Mouse (Mus musculus): ENCODE measurements around the gene Fam120a. TPM values are rescaled to one million over a fixed set of nuclear protein-coding genes. Genes with fewer than 3 reads are reported as not detected.

Fam120a gene
- total and polyA plus RNA-seq, 3 experiments: 113 to 260 (median 186) TPM

GRCm38 (mm10) chr13:48858054-48858453, 109.8 kb downstream of the Fam120a start:
- Histone ChIP-seq H3K9me3 (replicated peaks) (no peaks in the 10 kb centered on the region), H3K27me3 (ENCODE audit: insufficient read depth, low read length) (no peaks in the 10 kb centered on the region), H3K4me1 (ENCODE audit: insufficient read depth, low read depth, low read length) (peaks cover 43% of the 10 kb centered on the region), H3K36me3 (replicated peaks) (peaks cover 61% of the 10 kb centered on the region), H3K4me3 (ENCODE audit: low read depth, low read length) (no peak overlapping the region)
- no peak for ATAC-seq (ENCODE audit: extremely low read depth, insufficient number of reproducible peaks, low FRiP score, poor library complexity, severe bottlenecking)
- TF ChIP-seq CTCF (IDR thresholded peaks at IDR 0.05; ENCODE audit: low read depth, low read length): no peak
- no peak for TF ChIP-seq POLR2AphosphoS5 (IDR thresholded peaks at IDR 0.05; ENCODE audit: insufficient replicate concordance, low read depth, low read length)
- TF ChIP-seq TAL1 (conservative IDR thresholded peaks at IDR 0.05; ENCODE audit: low read depth, low read length): no peak
- TF ChIP-seq GATA2 (IDR thresholded peaks at IDR 0.05; ENCODE audit: borderline replicate concordance, low read depth, low read length): no peak
- no peak for TF ChIP-seq GATA1 (IDR thresholded peaks at IDR 0.05; ENCODE audit: borderline replicate concordance, low read length)
- no peak for DNase-seq (ENCODE audit: low spot score)

DNA sequence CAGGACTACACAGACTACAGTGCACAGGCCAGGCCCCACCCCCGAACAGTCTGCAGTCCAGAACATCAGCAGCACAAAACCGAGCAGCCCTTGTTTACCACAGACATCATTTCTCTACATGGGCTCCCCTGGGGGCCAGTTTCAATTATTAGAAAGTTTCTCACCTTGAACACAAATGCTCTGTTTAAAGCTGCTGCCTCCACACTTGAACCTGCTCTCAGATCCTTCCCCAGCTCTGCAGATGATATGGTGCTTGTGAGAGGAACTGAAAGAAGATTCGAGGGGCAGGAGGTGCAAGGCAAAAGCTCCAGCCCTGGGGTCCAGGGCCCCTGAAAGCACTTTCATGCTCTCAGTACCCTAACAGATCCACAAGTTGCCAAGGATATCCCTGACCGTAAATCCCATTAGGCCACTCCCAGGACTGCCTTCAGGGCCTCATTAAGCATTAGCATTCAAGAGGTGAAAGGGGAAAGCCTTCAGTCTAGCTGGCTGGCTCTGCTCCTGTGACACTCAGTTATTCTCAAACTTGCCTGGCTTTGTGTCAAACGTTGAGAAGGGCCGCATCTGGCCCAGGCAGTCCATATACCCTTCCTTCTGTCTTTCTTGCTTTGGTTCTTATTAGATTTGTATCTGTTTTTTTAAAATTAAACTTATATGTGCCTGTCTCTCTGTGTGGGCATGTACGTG, 110.4 kb downstream of the Fam120a start:
- no peak for ATAC-seq (ENCODE audit: extremely low read depth, insufficient number of reproducible peaks, low FRiP score, poor library complexity, severe bottlenecking)
- no peak for DNase-seq (ENCODE audit: low spot score)
- H3K4me1 ChIP-seq (ENCODE audit: insufficient read depth, low read depth, low read length): peaks cover 42% of the 10 kb centered on the region

DNA sequence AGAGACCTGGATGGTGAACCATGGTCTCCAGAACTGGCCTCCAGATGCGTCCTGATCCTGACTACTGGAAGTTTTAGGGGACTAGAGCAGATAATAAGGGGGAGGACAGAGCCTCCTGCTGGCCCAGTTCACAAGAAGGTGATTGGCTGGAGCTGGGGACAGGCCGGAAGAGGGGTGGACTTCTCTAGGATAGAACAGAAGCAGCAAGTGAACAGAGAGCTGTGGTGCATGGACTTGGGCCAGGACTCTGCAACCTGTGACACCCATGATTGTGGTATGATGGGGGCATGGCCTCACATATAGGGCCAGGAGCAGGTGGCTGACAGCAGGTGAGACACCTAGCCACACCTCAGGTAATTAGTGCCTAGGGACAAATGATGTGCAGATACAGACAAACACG, 113.9 kb downstream of the Fam120a start:
- ATAC-seq (ENCODE audit: extremely low read depth, insufficient number of reproducible peaks, low FRiP score, poor library complexity, severe bottlenecking): 0 out of 2 replicates have a peak, but pooled peaks have one; percentile 22

More for the DNA sequence above, 110.4 kb downstream of the Fam120a start:
- Histone ChIP-seq H3K27me3 (ENCODE audit: insufficient read depth, low read length) (no peaks in the 10 kb centered on the region), H3K36me3 (replicated peaks) (peaks cover 61% of the 10 kb centered on the region), H3K4me3 (ENCODE audit: low read depth, low read length) (no peak overlapping the region), H3K9me3 (replicated peaks) (no peaks in the 10 kb centered on the region)
- TF ChIP-seq TAL1 (conservative IDR thresholded peaks at IDR 0.05; ENCODE audit: low read depth, low read length): no peak
- TF ChIP-seq CTCF (IDR thresholded peaks at IDR 0.05; ENCODE audit: low read depth, low read length): no peak
- TF ChIP-seq GATA1 (IDR thresholded peaks at IDR 0.05; ENCODE audit: borderline replicate concordance, low read length): no peak
- no peak for TF ChIP-seq POLR2AphosphoS5 (IDR thresholded peaks at IDR 0.05; ENCODE audit: insufficient replicate concordance, low read depth, low read length)
- TF ChIP-seq GATA2 (IDR thresholded peaks at IDR 0.05; ENCODE audit: borderline replicate concordance, low read depth, low read length): no peak

DNA sequence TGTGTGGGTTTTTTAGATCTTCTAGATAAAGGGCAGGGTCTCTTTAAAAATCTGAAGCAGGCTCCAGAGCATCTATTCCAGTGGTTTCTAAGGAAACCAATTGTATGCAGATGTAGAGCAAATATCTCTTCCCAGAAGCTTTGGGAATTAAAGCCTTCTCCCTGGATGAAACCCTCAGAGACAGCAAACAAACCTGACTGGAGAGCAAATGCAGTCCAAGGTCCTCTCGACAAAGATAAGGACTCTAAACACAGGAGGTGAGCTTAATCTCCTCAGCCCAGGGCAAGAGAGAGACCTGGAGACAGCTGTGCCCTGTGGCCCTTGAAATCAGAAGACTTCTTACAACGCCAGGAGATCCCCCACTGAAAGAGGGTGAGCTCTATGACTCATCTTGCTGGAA, 114.3 kb downstream of the Fam120a start:
- H3K4me3 ChIP-seq (ENCODE audit: low read depth, low read length): no peak overlapping the region
- TF ChIP-seq GATA1 (IDR thresholded peaks at IDR 0.05; ENCODE audit: borderline replicate concordance, low read length) (no peak), CTCF (IDR thresholded peaks at IDR 0.05; ENCODE audit: low read depth, low read length) (no peak), GATA2 (IDR thresholded peaks at IDR 0.05; ENCODE audit: borderline replicate concordance, low read depth, low read length) (no peak), POLR2AphosphoS5 (IDR thresholded peaks at IDR 0.05; ENCODE audit: insufficient replicate concordance, low read depth, low read length) (no peak), TAL1 (conservative IDR thresholded peaks at IDR 0.05; ENCODE audit: low read depth, low read length) (no peak)
- peaks cover 32% of the 10 kb centered on the region for H3K4me1 ChIP-seq (ENCODE audit: insufficient read depth, low read depth, low read length)
- no peaks in the 10 kb centered on the region for H3K9me3 ChIP-seq (replicated peaks)
- H3K36me3 ChIP-seq (replicated peaks): peaks cover 69% of the 10 kb centered on the region
- H3K27me3 ChIP-seq (ENCODE audit: insufficient read depth, low read length): no peaks in the 10 kb centered on the region
- DNase-seq (ENCODE audit: low spot score) (no peak), ATAC-seq (ENCODE audit: extremely low read depth, insufficient number of reproducible peaks, low FRiP score, poor library complexity, severe bottlenecking) (peak; percentile 31; the same call in 1 of the 2 replicates)

More for the DNA sequence above, 113.9 kb downstream of the Fam120a start:
- H3K4me3 ChIP-seq (ENCODE audit: low read depth, low read length): no peak overlapping the region
- H3K36me3 ChIP-seq (replicated peaks): peaks cover 70% of the 10 kb centered on the region
- no peak for DNase-seq (ENCODE audit: low spot score)
- H3K4me1 ChIP-seq (ENCODE audit: insufficient read depth, low read depth, low read length): peaks cover 35% of the 10 kb centered on the region
- H3K27me3 ChIP-seq (ENCODE audit: insufficient read depth, low read length): no peaks in the 10 kb centered on the region
- H3K9me3 ChIP-seq (replicated peaks): no peaks in the 10 kb centered on the region
- TF ChIP-seq CTCF (IDR thresholded peaks at IDR 0.05; ENCODE audit: low read depth, low read length): no peak
- TF ChIP-seq GATA1 (IDR thresholded peaks at IDR 0.05; ENCODE audit: borderline replicate concordance, low read length): no peak
- no peak for TF ChIP-seq GATA2 (IDR thresholded peaks at IDR 0.05; ENCODE audit: borderline replicate concordance, low read depth, low read length)
- TF ChIP-seq TAL1 (conservative IDR thresholded peaks at IDR 0.05; ENCODE audit: low read depth, low read length): no peak
- TF ChIP-seq POLR2AphosphoS5 (IDR thresholded peaks at IDR 0.05; ENCODE audit: insufficient replicate concordance, low read depth, low read length): no peak

GRCm38 (mm10) chr13:48852859-48853258, 115.0 kb downstream of the Fam120a start:
- Histone ChIP-seq H3K27me3 (ENCODE audit: insufficient read depth, low read length) (no peaks in the 10 kb centered on the region), H3K36me3 (replicated peaks) (peaks cover 67% of the 10 kb centered on the region), H3K4me3 (ENCODE audit: low read depth, low read length) (no peak overlapping the region), H3K9me3 (replicated peaks) (no peaks in the 10 kb centered on the region), H3K4me1 (ENCODE audit: insufficient read depth, low read depth, low read length) (peaks cover 29% of the 10 kb centered on the region)
- no peak for DNase-seq (ENCODE audit: low spot score)
- no peak for ATAC-seq (ENCODE audit: extremely low read depth, insufficient number of reproducible peaks, low FRiP score, poor library complexity, severe bottlenecking)
- no peak for TF ChIP-seq GATA2 (IDR thresholded peaks at IDR 0.05; ENCODE audit: borderline replicate concordance, low read depth, low read length)
- TF ChIP-seq GATA1 (IDR thresholded peaks at IDR 0.05; ENCODE audit: borderline replicate concordance, low read length): no peak
- TF ChIP-seq CTCF (IDR thresholded peaks at IDR 0.05; ENCODE audit: low read depth, low read length): no peak
- TF ChIP-seq TAL1 (conservative IDR thresholded peaks at IDR 0.05; ENCODE audit: low read depth, low read length): no peak
- no peak for TF ChIP-seq POLR2AphosphoS5 (IDR thresholded peaks at IDR 0.05; ENCODE audit: insufficient replicate concordance, low read depth, low read length)

DNA sequence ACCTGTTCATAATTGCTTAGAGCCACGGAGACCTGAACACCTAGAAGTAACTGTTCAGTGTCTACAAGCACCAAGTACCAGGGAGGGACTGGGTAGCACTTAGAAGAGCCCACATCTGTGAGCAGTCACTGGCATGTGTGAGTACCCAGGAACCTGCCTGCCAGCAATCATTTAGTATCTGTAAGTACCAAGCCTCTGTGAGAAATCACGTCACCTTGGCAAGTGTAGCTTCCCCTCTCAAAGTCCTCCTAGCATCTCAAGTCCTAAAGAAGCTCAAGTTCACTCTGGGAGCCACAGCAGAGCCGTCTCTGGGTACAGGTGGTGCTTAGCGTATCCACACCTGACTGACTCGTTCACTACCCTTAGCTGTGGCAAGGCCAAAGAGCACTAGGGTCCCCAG, 116.1 kb downstream of the Fam120a start:
- H3K9me3 ChIP-seq (replicated peaks): no peaks in the 10 kb centered on the region
- DNase-seq (ENCODE audit: low spot score): no peak
- no peaks in the 10 kb centered on the region for H3K27me3 ChIP-seq (ENCODE audit: insufficient read depth, low read length)
- no peak for ATAC-seq (ENCODE audit: extremely low read depth, insufficient number of reproducible peaks, low FRiP score, poor library complexity, severe bottlenecking)
- no peak overlapping the region for H3K4me3 ChIP-seq (ENCODE audit: low read depth, low read length)
- H3K36me3 ChIP-seq (replicated peaks): peaks cover 60% of the 10 kb centered on the region
- TF ChIP-seq GATA2 (IDR thresholded peaks at IDR 0.05; ENCODE audit: borderline replicate concordance, low read depth, low read length) (no peak), TAL1 (conservative IDR thresholded peaks at IDR 0.05; ENCODE audit: low read depth, low read length) (no peak)
- H3K4me1 ChIP-seq (ENCODE audit: insufficient read depth, low read depth, low read length): peaks cover 22% of the 10 kb centered on the region
